Mouse (Mus musculus) hematopoietic stem cell, adult 5-6 weeks (primary cell): ENCODE measurements around the gene Omt2a. TPM values are rescaled to one million over a fixed set of nuclear protein-coding genes. Genes with fewer than 3 reads are reported as not detected.
A peak's percentile ranks its signal among the peaks of the same experiment; 100 is the strongest.
"Not testable (repeated sequence)": the region's sequence is repeated elsewhere in the genome, so short reads cannot be mapped to it uniquely, and the experiment has no call there.

Experiments
- ATAC-seq, 2 experiments: fragments of 125-278 bp in 1 of 2; replicated peaks in 1 of 2; 2 replicates each; pipeline ENCODE4 v1.8.0; 2016 to 2017; ENCODE audit warnings: inconsistent platforms in 2 of 2, mild to moderate bottlenecking in 2 of 2, moderate number of reproducible peaks in 2 of 2, low read depth in 1 of 2, moderate TSS enrichment in 1 of 2; ENCODE audit not compliant: low FRiP score in 2 of 2, poor library complexity in 2 of 2, severe bottlenecking in 2 of 2, insufficient read depth in 1 of 2, low TSS enrichment in 1 of 2
- total RNA-seq: library from RNA; stranded (forward); fragments of 172-1452, 232-1000 nt; gene quantifications from 2 replicates; pipeline ENCODE4 v1.2.3, GENCODE M21; 2017

Omt2a gene
- total RNA-seq, 1 experiment from 2014 or later, result not detected

- not testable (repeated sequence) for ATAC-seq
These were observed 12.7 kb upstream of the Omt2a start, which contains the start of gene Omt2b for GRCm38 (mm10) chr9:78327289-78327688. Omt2b (plus strand) TSS chr9:78327589.

- ATAC-seq, result no peak
These were observed 4.9 kb upstream of the Omt2a start for GRCm38 (mm10) chr9:78319499-78319898.

GRCm38 (mm10) chr9:78308122-78308521, 6.5 kb downstream of the Omt2a start:
- ATAC-seq, result not testable (repeated sequence)

GRCm38 (mm10) chr9:78299143-78299542, 15.5 kb downstream of the Omt2a start:
- ATAC-seq, result not testable (repeated sequence)

GRCm38 (mm10) chr9:78298232-78298631, 16.4 kb downstream of the Omt2a start:
- no peak for ATAC-seq

GRCm38 (mm10) chr9:78296089-78296488, 18.5 kb downstream of the Omt2a start:
- peak; percentile 65 to 69 for ATAC-seq

GRCm38 (mm10) chr9:78294781-78295180, 19.8 kb downstream of the Omt2a start:
- not testable (repeated sequence) for ATAC-seq

- ATAC-seq, result not testable (repeated sequence)
These were observed 20.9 kb downstream of the Omt2a start for GRCm38 (mm10) chr9:78293683-78294082.

GRCm38 (mm10) chr9:78292462-78292861, 22.1 kb downstream of the Omt2a start:
- ATAC-seq, result not testable (repeated sequence)

GRCm38 (mm10) chr9:78289723-78290122, 24.9 kb downstream of the Omt2a start, which contains the start of gene Gm10639:
Gm10639 (plus strand) TSS chr9:78289923.
- not testable (repeated sequence) for ATAC-seq

- ATAC-seq, result not testable (repeated sequence)
These were observed 25.5 kb downstream of the Omt2a start for GRCm38 (mm10) chr9:78289063-78289462.

- ATAC-seq, result not testable (repeated sequence)
These were observed 32.4 kb downstream of the Omt2a start for GRCm38 (mm10) chr9:78282002-78282711.

- ATAC-seq, result not testable (repeated sequence)
These were observed 43.7 kb downstream of the Omt2a start for GRCm38 (mm10) chr9:78270945-78271344.

Other genes starting within 250 kb of the Omt2a start
- gene Fbxo9, start 205.7 kb downstream of the Omt2a start, total RNA-seq, result 62.4 and 84.6 TPM in 2 replicates
- gene Ick, start 205.6 kb downstream of the Omt2a start, total RNA-seq, result 19.2 and 30.6 TPM in 2 replicates
- gene Gsta4, start 132.0 kb downstream of the Omt2a start, total RNA-seq, result 12.8 and 21.2 TPM in 2 replicates
- gene Gsta1, start 84.1 kb downstream of the Omt2a start, total RNA-seq, result not detected in 2 replicates
- not detected in 2 replicates for gene Gm3776, start 57.7 kb downstream of the Omt2a start, total RNA-seq
- not detected in 2 replicates for gene Gm10639, start 24.9 kb downstream of the Omt2a start, total RNA-seq
- gene Omt2b, start 12.8 kb upstream of the Omt2a start, total RNA-seq, result not detected in 2 replicates
- not detected in 2 replicates for gene Gsta2, start 41.0 kb upstream of the Omt2a start, total RNA-seq
- gene Dppa5a, start 53.4 kb upstream of the Omt2a start, total RNA-seq, result not detected in 2 replicates
- gene Ooep, start 63.9 kb upstream of the Omt2a start, total RNA-seq, result not detected in 2 replicates
- gene Ddx43, start 81.0 kb upstream of the Omt2a start, total RNA-seq, result 0.94 and 1.4 TPM in 2 replicates
- gene Cgas, start 128.4 kb upstream of the Omt2a start, total RNA-seq, result 18.0 and 20.8 TPM in 2 replicates
- 25.9 and 47.7 TPM in 2 replicates for gene Mto1, start 133.4 kb upstream of the Omt2a start, total RNA-seq
- 1.5 TPM in 1 of 2 replicates, not detected in the other for gene Gm17324, start 134.0 kb upstream of the Omt2a start, total RNA-seq
- gene Eef1a1, start 174.4 kb upstream of the Omt2a start, total RNA-seq, result 13,616 and 15,037 TPM in 2 replicates